In the genomic region with DNA sequence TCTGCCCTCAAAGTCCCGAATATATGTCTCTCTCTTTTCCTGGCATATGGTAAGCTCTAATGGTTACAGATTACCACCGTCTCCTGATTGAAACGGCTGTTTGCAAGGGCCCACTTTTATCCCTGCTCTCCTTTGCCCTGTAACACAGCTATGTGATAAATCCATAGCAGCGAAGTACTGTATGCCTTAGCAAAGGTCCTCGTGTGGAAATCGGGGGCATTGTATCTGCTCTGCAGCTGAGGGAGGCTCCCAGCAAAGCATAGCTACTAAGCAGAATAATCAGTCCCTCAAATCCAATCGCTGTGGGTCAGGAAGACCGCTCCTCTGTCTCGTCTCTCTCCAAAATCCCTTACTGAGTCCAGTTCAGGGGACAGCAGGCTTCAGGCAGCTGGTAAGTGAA, we compare ENCODE assay signal across 11 mouse cellular contexts.
A peak's percentile ranks its signal among the peaks of the same experiment; 100 is the strongest.
DNase-seq lines count a peak whose midpoint lies in the region; ATAC-seq lines count a peak whose summit lies in the region.
"Had no signal": no experiment of that assay in that cellular context is flagged by ENCODE, and none has a peak within 500 bp of the region (broad histone marks: within the 10 kb centered on the region; RNA-seq: fewer than 3 reads in every experiment).

No protein-coding gene starts in this region.

- peak; percentile 64; the same call in 1 of the 2 replicates for ATAC-seq in forebrain, embryonic 15.5 days (replicated peaks)
- 0 out of 2 replicates have a peak, but pooled peaks have one; percentile 26 for ATAC-seq in hindbrain, embryonic 12.5 days (ENCODE audit: low FRiP score)
- ATAC-seq in midbrain, embryonic 15.5 days (replicated peaks), result peak; percentile 50; the same call in 1 of the 2 replicates
- ATAC-seq: Patski had no signal

- intact Hi-C loops in heart, postnatal 10 days (cut with DNase I), result loop anchor here (1.0 kb wide), 1 partner anchor 341 kb away; no protein-coding TSS in a partner anchor

- H3K4me2 ChIP-seq in forebrain, embryonic 15.5 days (replicated peaks), result peak overlapping the region; percentile 28
- 0 out of 2 replicates have a peak overlapping the region, but pooled peaks have one; percentile 1 for H3K4me2 ChIP-seq in hindbrain, embryonic 12.5 days (replicated peaks)
- peak overlapping the region; percentile 28 for H3K4me2 ChIP-seq in midbrain, embryonic 15.5 days
- H3K4me2 ChIP-seq: heart, embryonic 13.5 days; liver, embryonic 15.5 days had no signal

- H3K27me3 ChIP-seq in forebrain, embryonic 15.5 days, result no peaks in the 10 kb centered on the region
- no peaks in the 10 kb centered on the region for H3K27me3 ChIP-seq in hindbrain, embryonic 12.5 days
- no peaks in the 10 kb centered on the region for H3K27me3 ChIP-seq in midbrain, embryonic 15.5 days (replicated peaks)
- H3K27me3 ChIP-seq: liver, embryonic 15.5 days had no signal

- H3K4me1 ChIP-seq in forebrain, embryonic 15.5 days, result peaks cover 7% of the 10 kb centered on the region
- peaks cover 10% of the 10 kb centered on the region for H3K4me1 ChIP-seq in hindbrain, embryonic 12.5 days
- peaks cover 15% of the 10 kb centered on the region for H3K4me1 ChIP-seq in midbrain, embryonic 15.5 days
- H3K4me1 ChIP-seq: heart, embryonic 13.5 days; liver, embryonic 15.5 days had no signal

- H3K9ac ChIP-seq in forebrain, embryonic 15.5 days (replicated peaks), result 0 out of 2 replicates have a peak overlapping the region, but pooled peaks have one; percentile 19
- no peak overlapping the region for H3K9ac ChIP-seq in hindbrain, embryonic 12.5 days
- H3K9ac ChIP-seq in midbrain, embryonic 15.5 days, result no peak overlapping the region
- H3K9ac ChIP-seq: heart, embryonic 13.5 days; liver, embryonic 15.5 days had no signal

- H3K4me3 ChIP-seq in forebrain, embryonic 15.5 days, result no peak overlapping the region
- no peak overlapping the region for H3K4me3 ChIP-seq in hindbrain, embryonic 12.5 days
- H3K4me3 ChIP-seq in midbrain, embryonic 15.5 days, result peak overlapping the region; percentile 2; the same call in 1 of the 2 replicates
- H3K4me3 ChIP-seq: heart, embryonic 13.5 days; liver, embryonic 15.5 days had no signal

- H3K27ac ChIP-seq in forebrain, embryonic 15.5 days (replicated peaks), result no peak overlapping the region
- H3K27ac ChIP-seq in hindbrain, embryonic 12.5 days, result peak overlapping the region; percentile 9; the same call in 1 of the 2 replicates
- no peak overlapping the region for H3K27ac ChIP-seq in midbrain, embryonic 15.5 days
- H3K27ac ChIP-seq: heart, embryonic 13.5 days; liver, embryonic 15.5 days had no signal

- peak; percentile 10 to 12 for DNase-seq in layer of hippocampus, postnatal 25 days (ENCODE audit: extremely low spot score in 1 of 2, low spot score in 1 of 2)
- DNase-seq in layer of hippocampus, adult 11-12 months (ENCODE audit: low spot score), result no peak
- no peak for DNase-seq in gastrocnemius, postnatal 4 days (ENCODE audit: low spot score in 2 of 2)
- no peak for DNase-seq in adrenal gland, adult 2 months
- DNase-seq in heart, postnatal 10 days, result no peak

- WGBS in forebrain, embryonic 15.5 days, result 42% methylated on average over 9 of the region's 9 CpGs
- 53% methylated on average over 9 of the region's 9 CpGs for WGBS in hindbrain, embryonic 12.5 days
- WGBS in midbrain, embryonic 15.5 days, result 25% methylated on average over 9 of the region's 9 CpGs

- H3K9me3 ChIP-seq in forebrain, embryonic 15.5 days, result no peaks in the 10 kb centered on the region
- H3K9me3 ChIP-seq in hindbrain, embryonic 12.5 days (replicated peaks), result no peaks in the 10 kb centered on the region
- no peaks in the 10 kb centered on the region for H3K9me3 ChIP-seq in midbrain, embryonic 15.5 days
- H3K9me3 ChIP-seq: heart, embryonic 13.5 days; liver, embryonic 15.5 days had no signal

- H3K36me3 ChIP-seq in forebrain, embryonic 15.5 days, result no peaks in the 10 kb centered on the region
- H3K36me3 ChIP-seq in hindbrain, embryonic 12.5 days, result no peaks in the 10 kb centered on the region
- H3K36me3 ChIP-seq in midbrain, embryonic 15.5 days (replicated peaks), result no peaks in the 10 kb centered on the region
- H3K36me3 ChIP-seq: heart, embryonic 13.5 days; liver, embryonic 15.5 days had no signal

Comparison
In these comparisons a context has a peak if more than half of its experiments do, and no peak if none do; other contexts are left out.
1. DNase-seq: peak in layer of hippocampus, postnatal 25 days (2 of 2); none in layer of hippocampus, adult 11-12 months (single experiment), gastrocnemius, postnatal 4 days (0 of 2), adrenal gland, adult 2 months (single experiment) and heart, postnatal 10 days (0 of 2).
2. Peak in every context shown above with its lines, with median percentiles within 50 percentile points of each other: ATAC-seq and H3K4me2 ChIP-seq.